Mouse (Mus musculus): ENCODE measurements at regions not wholly inside any gene's neighbourhood (a gene's known extent, or its start where the extent isn't known, plus 50 kb on each side); places are given as distances from the start of the nearest gene placed in this dataset.

DNA sequence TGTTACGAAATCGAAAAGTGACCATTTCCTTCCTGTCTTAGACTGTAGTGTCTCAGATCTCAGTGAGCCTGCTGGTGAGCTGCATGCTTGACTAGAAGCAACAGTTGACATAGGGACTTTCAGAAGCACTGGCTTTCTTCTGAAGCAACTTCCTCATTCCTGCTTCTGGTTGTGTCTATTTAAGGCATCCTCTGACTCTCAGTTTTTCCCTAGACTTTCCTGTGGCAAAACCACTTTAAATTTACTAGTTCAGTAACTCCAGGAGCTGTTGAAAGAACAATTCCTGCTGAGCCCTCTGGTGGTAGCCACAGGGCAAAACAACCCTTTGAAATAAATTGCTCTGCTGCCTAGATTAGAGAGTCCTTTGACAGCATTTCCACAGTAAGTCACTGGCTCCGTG, 1811.9 kb upstream of the G6pd2 start:
- TF ChIP-seq POLR2A (IDR thresholded peaks at IDR 0.05; ENCODE audit: extremely low read depth, insufficient read depth, low read length) (no peak), CTCF (IDR thresholded peaks at IDR 0.05; ENCODE audit: extremely low read depth, insufficient read depth, low read length) (peak; percentile 53)

Measured in cortical plate, adult 2 months (tissue).